Comparison of ENCODE assay signal across 9 mouse cellular contexts in the genomic region with DNA sequence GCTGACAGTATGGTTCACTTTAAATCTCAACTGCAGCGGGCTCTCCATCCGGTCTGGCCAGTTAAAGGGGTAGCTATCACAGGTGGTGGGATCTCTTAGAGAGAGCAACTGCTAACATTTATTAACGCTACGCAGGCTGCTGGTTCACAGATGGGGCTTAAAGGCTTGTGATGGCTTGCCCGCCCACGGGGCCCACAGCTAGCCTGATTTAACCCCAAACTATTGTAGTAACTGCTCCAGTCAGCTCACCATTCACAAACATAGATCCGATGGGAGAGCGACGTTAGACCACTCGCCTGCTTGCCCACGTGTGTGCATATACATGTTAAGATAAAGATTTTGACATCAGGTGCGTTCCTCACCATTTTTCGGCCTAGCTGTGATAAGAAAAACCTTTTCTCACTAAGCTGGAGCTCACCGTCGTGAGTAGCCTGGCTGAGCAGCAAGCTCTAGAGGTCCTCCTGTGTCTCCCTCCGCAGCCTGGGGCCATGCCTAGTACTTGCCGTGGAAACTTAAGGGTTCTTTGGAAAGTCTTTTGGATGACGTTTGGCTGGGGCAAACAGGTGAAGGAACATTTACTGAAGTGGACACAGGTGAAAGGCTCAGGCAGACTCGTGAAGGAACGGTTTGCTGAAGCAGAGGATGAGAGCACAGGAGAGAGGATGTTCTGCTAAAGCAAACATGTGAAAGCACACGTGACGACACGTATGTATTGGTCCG. TPM values are rescaled to one million over a fixed set of nuclear protein-coding genes. Genes with fewer than 3 reads are reported as not detected.
DNase-seq lines count a peak whose midpoint lies in the region; ATAC-seq and TF ChIP-seq lines count a peak whose summit lies in the region.
"Had no signal": no experiment of that assay in that cellular context is flagged by ENCODE, and none has a peak within 500 bp of the region (broad histone marks: within the 10 kb centered on the region; RNA-seq: fewer than 3 reads in every experiment).

No protein-coding gene starts in this region.

- no peaks in the 10 kb centered on the region for H3K36me3 ChIP-seq in heart, embryonic 15.5 days
- no peaks in the 10 kb centered on the region for H3K36me3 ChIP-seq in forebrain, postnatal 0 days (ENCODE audit: insufficient read depth)
- no peaks in the 10 kb centered on the region for H3K36me3 ChIP-seq in midbrain, embryonic 11.5 days (ENCODE audit: control insufficient read depth, insufficient read depth, low read length)
- H3K36me3 ChIP-seq: G1E had no signal

- H3K27me3 ChIP-seq in heart, embryonic 15.5 days: no peaks in the 10 kb centered on the region
- no peaks in the 10 kb centered on the region for H3K27me3 ChIP-seq in forebrain, postnatal 0 days (ENCODE audit: insufficient read depth, low read length)
- no peaks in the 10 kb centered on the region for H3K27me3 ChIP-seq in midbrain, embryonic 11.5 days (ENCODE audit: control insufficient read depth, insufficient read depth, low read length)

- peak overlapping the region; percentile 58 for H3K4me2 ChIP-seq in heart, embryonic 15.5 days
- peak overlapping the region; percentile 9 for H3K4me2 ChIP-seq in forebrain, postnatal 0 days (ENCODE audit: low read depth)
- peak overlapping the region; percentile 43; the same call in 1 of the 2 replicates for H3K4me2 ChIP-seq in midbrain, embryonic 11.5 days

- no peak for ATAC-seq in heart, embryonic 15.5 days (replicated peaks; ENCODE audit: insufficient number of reproducible peaks, insufficient read depth, low FRiP score, low read depth)
- no peak for ATAC-seq in forebrain, postnatal 0 days
- ATAC-seq in midbrain, embryonic 11.5 days (ENCODE audit: low FRiP score): no peak; the same call in 1 of the 2 replicates
- ATAC-seq in inflammation-experienced regulatory T-cells, adult 6 months: no peak

- no peak for TF ChIP-seq POLR2A in brain, embryonic 14.5 days (IDR thresholded peaks at IDR 0.05; ENCODE audit: borderline replicate concordance, extremely low read depth, insufficient read depth, insufficient read length, poor library complexity, severe bottlenecking)

- no peak for DNase-seq in heart, adult 18-20 months
- peak; percentile 37 for DNase-seq in brain, embryonic 14.5 days (ENCODE audit: low read depth)
- no peak for DNase-seq in forebrain, postnatal 0 days
- DNase-seq in midbrain, embryonic 11.5 days (ENCODE audit: low spot score, missing footprints): peak; percentile 92
- no peak for DNase-seq in frontal cortex, postnatal 25 days (ENCODE audit: low spot score in 2 of 2)
- DNase-seq in adrenal gland, postnatal 14 days: no peak

- no peaks in the 10 kb centered on the region for H3K9me3 ChIP-seq in heart, embryonic 15.5 days (replicated peaks)
- no peaks in the 10 kb centered on the region for H3K9me3 ChIP-seq in forebrain, postnatal 0 days (ENCODE audit: low read length)
- H3K9me3 ChIP-seq in midbrain, embryonic 11.5 days (ENCODE audit: control insufficient read depth, low read length): no peaks in the 10 kb centered on the region

- peak overlapping the region; percentile 26 for H3K4me3 ChIP-seq in heart, embryonic 15.5 days
- H3K4me3 ChIP-seq in forebrain, postnatal 0 days (ENCODE audit: low read depth, low read length): no peak overlapping the region
- H3K4me3 ChIP-seq in midbrain, embryonic 11.5 days (ENCODE audit: low read depth, low read length): no peak overlapping the region

- H3K9ac ChIP-seq in heart, embryonic 15.5 days: peak overlapping the region; percentile 34; the same call in 1 of the 2 replicates
- H3K9ac ChIP-seq in forebrain, postnatal 0 days: no peak overlapping the region
- H3K9ac ChIP-seq in midbrain, embryonic 11.5 days (ENCODE audit: low read length): 0 out of 2 replicates have a peak overlapping the region, but pooled peaks have one; percentile 48

- H3K27ac ChIP-seq in heart, embryonic 15.5 days: peak overlapping the region; percentile 77
- H3K27ac ChIP-seq in forebrain, postnatal 0 days (ENCODE audit: low read depth, low read length): no peak overlapping the region
- no peak overlapping the region for H3K27ac ChIP-seq in midbrain, embryonic 11.5 days (ENCODE audit: low read depth, low read length)

- 59% methylated on average over 24 of the region's 24 CpGs for WGBS in heart, embryonic 15.5 days
- WGBS in forebrain, postnatal 0 days: 62% methylated on average over 24 of the region's 24 CpGs
- 48% methylated on average over 24 of the region's 24 CpGs for WGBS in midbrain, embryonic 11.5 days

- peaks cover 55% of the 10 kb centered on the region for H3K4me1 ChIP-seq in heart, embryonic 15.5 days (replicated peaks)
- peaks cover 9% of the 10 kb centered on the region for H3K4me1 ChIP-seq in forebrain, postnatal 0 days (ENCODE audit: insufficient read depth)
- H3K4me1 ChIP-seq in midbrain, embryonic 11.5 days (ENCODE audit: control insufficient read depth, insufficient read depth, low read length): peaks cover 9% of the 10 kb centered on the region

- TF ChIP-seq CTCF in brain, embryonic 14.5 days (IDR thresholded peaks at IDR 0.05; ENCODE audit: borderline replicate concordance, extremely low read depth, insufficient read depth, insufficient read length): no peak
- no peak for TF ChIP-seq CTCF in forebrain, postnatal 0 days (IDR thresholded peaks at IDR 0.05; ENCODE audit: low read depth)

RNA-seq across cellular contexts. Expression of gene Rassf3, which starts 13.8 kb away (rescaled TPM):
- polyA plus RNA-seq in heart, embryonic 15.5 days (2015; fragmentation: Nextera tagmentation; extraction: Ambion mirVana): 20.9 and 22.2 TPM in 2 replicates
- 100 to 1,000 TPM; 131 to 138 TPM for total RNA-seq in heart, adult 18-20 months (2021)
- 5.4 and 7.3 TPM in 2 replicates for polyA plus RNA-seq in brain, embryonic 14.5 days (2012; rRNA removed)
- 5.0 and 5.9 TPM in 2 replicates for total RNA-seq in forebrain, postnatal 0 days (2014; rRNA removed)
- polyA plus RNA-seq in forebrain, postnatal 0 days (2015; fragmentation: Nextera tagmentation; extraction: Ambion mirVana): 3.2 and 3.5 TPM in 2 replicates
- polyA plus RNA-seq in midbrain, embryonic 11.5 days (2014; fragmentation: Nextera tagmentation; extraction: Ambion mirVana): 5.9 and 6.0 TPM in 2 replicates
- polyA plus RNA-seq in inflammation-experienced regulatory T-cells, adult 6 months (2017; shearing (Covaris generic)): 1 to 10 TPM; 6.1 to 6.8 (median 6.2) TPM
- total RNA-seq in adrenal gland, postnatal 14 days (2021): 40.1 and 41.1 TPM in 2 replicates

Comparison
In these comparisons a context has a peak if more than half of its experiments do, and no peak if none do; other contexts are left out.
1. DNase-seq: peak in brain, embryonic 14.5 days (single experiment) and midbrain, embryonic 11.5 days (single experiment); none in heart, adult 18-20 months (0 of 2), forebrain, postnatal 0 days (single experiment), frontal cortex, postnatal 25 days (0 of 2) and adrenal gland, postnatal 14 days (single experiment).
2. Peak in every context shown above with its lines, with median percentiles within 50 percentile points of each other: H3K4me2 ChIP-seq.